Mouse (Mus musculus) ovary, adult 18-20 months (tissue): Measurements from ENCODE around the gene E130218I03Rik.

ENCODE experiments used
- DNase-seq: peaks from one replicate; pipeline ENCODE4 v3.0.0; 2022; ENCODE audit warnings: low spot score, mixed read lengths

E130218I03Rik gene

DNA sequence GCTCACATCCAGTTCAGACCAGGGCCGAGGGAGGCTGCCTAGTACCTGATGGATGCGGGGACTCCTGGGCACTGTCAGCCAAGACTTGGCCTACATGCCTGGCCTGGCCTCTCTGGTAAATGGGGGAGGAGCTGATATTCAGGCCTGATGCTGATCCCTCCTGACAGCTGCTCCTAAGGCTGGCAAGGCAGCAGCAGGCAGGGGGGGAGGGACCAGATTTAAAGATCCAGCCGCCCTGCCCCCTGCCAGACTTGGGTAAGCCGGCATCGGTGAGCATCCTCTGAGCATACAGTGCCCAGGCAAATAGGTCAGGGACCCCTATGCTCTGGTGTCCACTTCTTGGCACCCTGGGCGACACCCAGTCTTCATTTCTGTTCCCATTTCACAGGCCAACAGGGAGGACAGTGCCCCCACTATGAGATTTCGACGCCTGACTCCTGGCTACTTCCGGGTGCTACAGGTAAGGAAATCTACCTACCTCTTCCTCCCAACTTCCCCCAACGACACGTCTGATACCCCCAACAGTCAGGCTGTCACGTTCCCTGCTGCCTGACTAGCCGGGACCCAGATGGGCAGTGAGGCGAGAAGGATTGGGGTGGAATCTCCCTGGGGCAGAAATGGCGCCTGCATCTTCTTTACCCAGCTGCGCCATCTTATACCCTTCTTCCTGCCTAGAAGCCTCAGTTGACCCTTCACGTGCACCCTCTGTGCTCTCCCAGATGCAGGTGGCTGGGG lies at the start of gene E130218I03Rik:
TSS of gene E130218I03Rik (plus strand) at position 147 of the 735 bp plus-strand sequence.
- DNase-seq: no peak

DNA sequence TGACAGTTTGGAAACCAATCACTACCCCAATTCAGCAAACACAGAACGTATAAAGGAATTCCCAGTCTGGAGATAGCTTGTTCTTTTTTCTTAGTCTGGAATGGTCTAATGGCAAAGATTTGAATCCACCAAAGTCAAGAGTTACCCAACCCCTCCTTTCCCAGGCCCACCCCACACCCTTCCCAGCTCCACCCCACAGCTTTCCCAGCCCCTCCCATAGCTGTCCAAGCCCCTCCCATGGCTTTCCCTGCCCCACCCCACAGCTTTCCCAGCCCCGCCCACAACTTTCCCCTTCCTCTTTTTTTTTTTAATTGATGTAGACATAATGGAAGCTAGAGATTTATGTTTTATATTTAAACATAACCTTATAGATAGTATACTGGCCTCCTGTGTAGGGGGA lies 44.1 kb upstream of the E130218I03Rik start:
- DNase-seq: no peak

DNA sequence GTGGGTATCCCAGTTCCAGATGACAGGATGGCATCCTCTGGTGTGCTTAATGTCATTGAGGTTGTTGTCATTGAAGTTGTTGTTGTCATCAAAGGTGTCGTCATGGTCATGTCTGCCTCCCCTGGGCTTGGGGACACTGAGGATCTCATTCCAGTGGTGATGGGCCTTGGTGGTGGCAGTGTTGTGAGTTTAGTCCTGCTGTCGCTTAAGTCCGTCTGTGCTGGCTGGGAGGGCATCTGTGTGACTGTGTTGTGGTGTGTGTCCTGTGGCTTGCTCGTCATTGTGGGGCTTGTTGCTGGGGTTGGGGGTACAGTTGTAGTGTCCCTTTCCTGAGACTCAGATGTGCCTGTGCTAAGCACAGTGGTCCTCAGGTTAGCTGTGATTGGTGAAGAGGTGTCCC lies 40.6 kb upstream of the E130218I03Rik start, which contains the start of gene Gm7534:
TSS of gene Gm7534 (minus strand) at position 101 of the 400 bp plus-strand sequence.
- DNase-seq: no peak

DNA sequence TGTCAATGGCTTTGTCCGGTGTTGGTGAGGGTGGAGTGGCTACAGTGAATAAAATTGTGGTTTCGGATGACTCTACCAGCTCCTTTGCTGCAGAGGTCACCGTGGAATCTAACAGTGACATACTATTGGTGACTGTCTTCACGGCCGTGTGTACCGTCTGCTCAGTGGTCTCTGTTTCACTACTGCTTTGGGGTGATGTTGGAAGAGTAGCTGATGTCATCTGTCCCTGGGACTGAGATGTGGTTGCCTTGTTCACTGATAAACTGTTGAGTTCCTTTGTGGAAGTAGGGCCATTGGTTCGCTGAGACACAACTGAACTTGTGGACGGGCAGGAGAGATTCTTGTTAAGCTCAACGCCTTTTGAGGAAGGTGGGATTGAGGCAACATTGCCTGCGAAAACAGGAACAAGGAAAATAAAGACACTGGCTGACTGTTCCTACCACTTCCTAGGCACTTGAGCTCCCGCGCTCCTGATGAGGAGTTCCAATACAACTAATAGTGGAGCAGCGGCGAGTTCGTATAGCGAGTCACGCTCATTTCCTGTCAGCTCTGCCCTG lies 40.0 kb upstream of the E130218I03Rik start:
- DNase-seq: no peak

DNA sequence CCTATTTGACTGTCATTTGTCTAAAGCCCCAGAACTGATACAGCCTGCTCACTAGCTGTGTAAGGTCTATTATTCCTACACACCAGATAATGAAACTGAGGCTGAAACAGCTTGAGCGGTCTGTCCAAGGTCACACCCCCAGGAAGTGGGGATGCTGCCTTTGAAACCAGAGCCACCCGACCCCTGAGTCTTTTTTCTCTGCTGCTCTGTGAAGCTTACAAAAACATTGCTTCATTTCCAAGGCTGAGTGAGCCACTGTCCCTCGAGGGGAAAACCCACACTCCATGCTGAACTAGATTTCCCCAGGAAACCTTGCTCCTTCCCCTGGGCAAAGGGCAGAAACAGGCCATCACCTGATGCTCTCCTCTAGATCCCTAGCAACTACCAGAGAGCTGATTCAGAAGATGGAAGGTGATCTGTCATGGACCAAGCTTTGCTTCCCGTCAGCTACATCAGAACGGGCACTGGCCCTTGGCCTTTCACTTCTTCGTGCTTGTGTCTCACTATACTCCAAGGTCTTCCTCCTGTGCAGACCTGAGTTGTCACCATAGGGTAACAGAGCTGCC lies 36.9 kb upstream of the E130218I03Rik start:
- no peak for DNase-seq

DNA sequence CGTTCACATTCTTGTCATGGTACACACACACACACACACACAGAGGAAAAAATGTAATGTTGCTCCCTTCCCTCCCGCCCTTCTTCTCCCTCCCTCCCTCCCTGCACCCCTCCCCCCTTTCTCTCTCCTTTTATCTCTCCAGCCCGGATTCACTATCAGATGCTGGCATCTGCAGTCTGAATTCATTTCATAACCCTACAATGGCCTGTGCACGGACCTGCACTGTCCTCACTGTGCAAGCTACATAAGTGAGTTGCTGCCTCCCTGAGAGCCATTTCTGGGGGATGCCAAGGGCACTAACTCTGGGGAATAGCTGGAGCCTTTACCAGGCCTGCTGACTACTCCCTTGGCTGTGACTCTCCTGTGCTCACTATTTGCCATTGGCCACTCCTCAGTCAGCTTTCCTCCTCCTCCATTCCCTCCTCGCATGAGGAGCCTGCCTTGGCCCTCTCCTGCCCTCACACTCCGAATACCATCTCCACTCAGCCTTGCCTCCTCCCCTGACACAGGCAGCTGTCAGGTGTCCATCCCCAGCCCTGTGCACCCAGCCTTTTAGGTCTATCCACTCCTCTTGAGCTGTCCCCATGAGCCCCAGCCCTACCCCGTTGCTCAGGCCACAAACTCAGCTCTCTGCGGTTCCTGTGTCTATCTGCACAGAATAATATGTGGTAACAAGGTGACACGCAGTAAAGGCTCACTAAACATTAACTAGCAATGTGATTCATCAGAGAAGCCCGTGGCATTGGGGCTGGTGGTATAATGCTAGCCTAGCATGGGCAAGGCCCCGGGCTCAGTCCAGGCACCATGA lies 20.5 kb upstream of the E130218I03Rik start:
- DNase-seq: no peak

DNA sequence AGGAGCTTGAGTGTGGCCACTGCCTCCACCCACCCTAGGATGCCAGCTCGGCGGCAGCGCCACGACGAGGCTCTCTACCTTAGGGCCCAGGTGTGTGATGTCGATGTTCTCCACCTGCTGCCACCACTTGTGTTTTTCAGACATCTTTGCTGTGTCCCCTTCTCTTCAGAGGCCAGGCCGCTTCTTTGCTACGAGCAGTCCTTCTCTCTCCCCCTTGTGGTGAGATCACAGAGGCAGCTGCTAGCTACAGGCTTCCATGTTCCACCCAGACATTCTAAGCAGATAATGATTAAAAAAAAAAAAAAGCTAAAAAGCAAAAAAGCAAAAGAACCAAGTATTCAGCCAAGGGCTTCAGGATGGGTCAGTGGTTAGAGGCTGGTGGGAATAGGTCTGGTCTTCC lies 16.3 kb upstream of the E130218I03Rik start, which contains the start of gene Catsper4:
TSS of gene Catsper4 (minus strand) at position 190 of the 400 bp plus-strand sequence.
- DNase-seq: no peak

DNA sequence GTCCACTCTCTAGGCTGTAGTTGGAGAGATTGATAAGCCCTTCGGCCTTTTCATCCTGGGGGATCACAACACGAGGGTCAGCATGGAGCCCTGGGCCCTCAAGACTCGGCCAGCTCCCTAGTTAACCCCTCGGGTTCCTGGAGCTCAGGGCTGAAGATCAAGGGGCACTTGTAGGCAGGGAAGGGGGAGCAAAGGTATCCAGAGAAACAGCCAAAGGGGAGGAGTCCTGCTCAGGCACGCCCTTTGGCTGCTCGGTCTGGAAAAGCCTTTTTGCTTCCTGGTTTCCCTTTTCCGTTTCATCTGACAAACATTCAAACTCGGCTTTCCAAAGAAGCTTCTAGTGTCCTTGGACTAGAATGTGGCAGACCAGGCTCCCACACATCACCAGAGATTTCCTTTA lies 13.0 kb upstream of the E130218I03Rik start:
- DNase-seq: no peak

DNA sequence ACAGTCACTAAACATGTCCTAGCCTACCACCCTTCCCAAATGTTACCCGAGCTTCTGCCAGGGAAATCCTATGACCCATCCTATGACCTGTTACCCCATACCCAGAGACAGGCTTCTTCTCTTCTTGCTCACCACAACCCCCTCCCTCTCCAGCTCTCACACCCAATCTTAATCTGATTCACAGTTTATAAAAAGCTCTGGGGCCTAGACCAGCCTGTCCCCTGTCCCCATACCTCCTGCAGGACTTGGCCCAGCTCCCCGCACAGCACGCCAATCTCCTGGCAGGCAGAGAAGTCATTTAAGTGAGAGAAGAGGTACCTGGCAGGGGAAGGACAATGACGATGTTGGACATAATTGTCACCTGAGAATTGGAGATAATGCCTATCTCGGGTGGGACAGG lies 8.6 kb upstream of the E130218I03Rik start:
- no peak for DNase-seq

DNA sequence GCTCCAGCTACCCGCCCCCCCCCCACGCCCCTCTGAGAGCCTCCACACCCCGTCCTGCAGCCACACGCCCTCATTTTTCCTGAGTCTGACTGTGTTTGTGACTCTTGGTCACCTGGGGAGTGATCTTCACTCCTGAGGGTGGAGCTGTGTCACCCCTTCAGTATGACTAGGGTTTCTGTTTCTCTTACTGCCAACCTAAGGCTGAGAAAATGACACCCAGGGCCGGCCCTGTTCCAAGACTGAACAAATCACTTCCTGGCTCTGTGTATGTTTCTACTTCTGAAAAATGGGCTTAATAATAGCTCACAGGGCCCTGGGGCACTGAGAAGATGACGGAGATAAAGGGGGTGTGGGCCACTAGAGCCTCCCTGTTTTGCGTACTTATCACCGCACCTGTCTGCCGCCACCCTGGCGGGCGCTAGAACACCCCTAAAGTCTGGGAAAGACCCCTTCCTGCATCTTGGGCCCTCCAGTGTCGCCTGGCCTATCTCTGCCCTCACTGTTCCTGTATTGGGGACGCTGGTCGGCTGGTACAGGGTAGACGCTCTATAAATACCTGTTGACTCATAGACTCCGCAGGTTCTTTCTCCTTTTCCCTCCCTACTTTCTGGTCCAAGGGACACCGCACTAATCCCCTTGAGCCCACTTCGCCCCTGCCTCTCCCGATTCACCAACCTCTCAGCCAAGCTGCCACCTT lies 5.7 kb upstream of the E130218I03Rik start:
- DNase-seq: no peak

DNA sequence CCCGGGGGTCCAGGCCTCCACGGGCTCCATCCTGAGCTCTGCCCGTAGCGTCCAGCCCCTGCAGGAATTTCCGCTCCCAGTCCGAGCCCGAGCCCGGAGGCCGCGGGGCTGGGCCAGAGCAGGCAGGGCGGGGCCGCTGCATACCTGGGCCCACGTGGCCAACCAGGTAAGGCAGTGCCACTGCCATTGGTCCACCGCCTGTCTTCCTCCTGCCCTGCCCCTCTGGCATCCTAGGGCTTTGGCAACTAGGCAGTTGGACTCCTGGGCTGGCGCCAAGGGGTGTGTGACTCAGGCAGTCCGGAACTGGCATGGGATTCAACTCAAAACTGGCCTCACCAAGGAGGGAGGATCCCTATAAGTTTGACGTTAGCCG lies 5.2 kb upstream of the E130218I03Rik start, which contains the start of gene Cnksr1:
TSS of gene Cnksr1 (minus strand) at position 121 of the 373 bp plus-strand sequence.
- DNase-seq: peak; percentile 73

DNA sequence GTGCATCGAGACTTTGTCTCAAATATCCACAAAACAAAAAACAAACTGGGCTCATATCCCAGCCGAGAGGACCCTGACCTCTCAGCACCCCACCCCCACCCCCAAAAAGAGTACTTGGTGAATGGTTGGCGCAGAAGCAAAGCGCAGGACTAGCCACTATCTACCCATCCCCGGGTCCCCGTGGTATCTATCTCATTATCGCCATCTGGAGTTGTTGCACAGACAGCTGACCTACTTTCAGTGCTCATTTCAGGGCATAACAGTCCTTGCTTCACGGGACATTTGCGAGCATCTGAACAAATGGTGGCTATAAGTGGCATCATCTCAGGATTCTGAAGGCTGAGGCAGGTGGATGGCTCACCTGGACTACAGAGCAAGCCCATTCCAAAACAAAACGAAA lies 4.8 kb upstream of the E130218I03Rik start:
- no peak for DNase-seq

DNA sequence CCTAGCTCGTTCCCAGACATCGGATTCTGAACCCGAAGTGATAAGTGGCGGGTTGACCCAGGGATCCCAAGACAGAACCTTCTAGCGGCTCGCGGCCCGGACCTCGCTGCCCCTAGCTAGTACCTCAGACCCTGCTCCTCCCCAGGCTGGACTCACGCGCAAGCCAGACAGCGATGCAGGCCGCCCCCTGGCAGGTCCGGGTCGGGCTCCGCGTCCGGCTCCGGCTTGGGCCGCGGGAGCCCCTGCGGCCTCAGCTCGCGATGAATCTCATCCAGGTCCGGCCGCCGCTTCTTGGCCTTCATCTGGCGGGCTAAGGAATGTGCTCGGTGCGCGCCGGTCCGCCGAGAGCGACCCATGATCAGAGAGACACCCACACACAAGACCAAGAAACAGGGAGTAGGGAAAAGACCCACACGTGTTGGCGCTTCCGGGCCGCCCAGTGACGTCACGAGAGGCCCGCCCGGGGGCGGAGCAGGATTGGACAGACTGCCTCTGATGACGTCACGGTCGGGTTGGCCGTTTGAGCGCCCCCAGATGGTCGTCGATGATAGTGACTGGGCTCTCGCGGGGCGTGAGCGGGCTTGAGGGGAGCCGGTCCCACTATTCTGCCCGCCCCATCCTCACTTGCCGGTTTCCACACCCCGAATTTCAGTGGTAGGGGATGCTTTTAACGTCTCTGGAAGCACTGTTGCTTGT lies 1.8 kb downstream of the E130218I03Rik start, which contains the start of gene Zfp593:
TSS of gene Zfp593 (minus strand) at position 445 of the 696 bp plus-strand sequence.
- DNase-seq: peak; percentile 88

DNA sequence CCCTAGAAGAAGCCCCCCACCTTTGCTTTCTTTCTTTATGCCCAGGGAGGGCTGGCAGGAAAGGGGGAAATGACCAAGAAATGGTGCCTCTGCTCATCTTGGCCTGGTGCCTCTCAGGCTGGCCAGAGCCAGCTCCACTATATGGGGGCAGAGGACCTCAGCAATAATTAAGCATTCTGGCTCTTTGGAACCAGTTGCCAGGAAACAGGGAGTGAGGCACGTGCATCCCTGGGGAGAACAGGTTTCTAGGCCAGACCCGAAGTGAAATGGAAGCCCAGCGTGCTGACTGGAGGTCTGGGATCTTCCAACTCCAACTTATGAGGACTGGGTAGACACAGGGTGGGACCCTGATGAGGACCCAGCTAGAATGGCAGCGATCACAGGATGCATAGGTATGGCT lies 2.8 kb downstream of the E130218I03Rik start:
- no peak for DNase-seq

DNA sequence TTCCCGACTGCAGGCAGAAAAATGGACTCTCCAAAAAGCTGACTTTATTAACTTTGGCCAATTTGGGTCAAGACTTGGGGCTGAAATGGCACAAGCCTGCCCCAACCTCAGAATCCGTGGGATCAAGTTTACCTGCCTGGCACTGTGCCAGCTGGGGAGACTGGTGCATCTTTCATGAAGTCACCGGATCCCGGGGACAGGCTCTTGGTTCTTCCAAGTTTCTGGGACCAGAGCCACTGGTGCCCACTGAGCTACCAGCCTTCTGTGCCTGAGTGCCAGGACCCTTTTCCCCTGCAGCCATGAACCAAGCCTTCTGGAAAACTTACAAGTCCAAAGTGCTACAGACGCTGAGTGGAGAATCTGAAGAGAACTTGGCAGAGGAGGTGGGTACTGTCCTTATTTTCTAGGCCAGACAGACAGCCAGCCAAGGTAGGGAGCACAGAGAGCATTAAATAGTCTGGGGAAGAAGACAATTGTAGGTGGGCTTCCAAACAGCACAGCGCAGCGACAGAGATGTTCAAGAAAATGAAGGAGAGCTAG lies 3.3 kb downstream of the E130218I03Rik start, which contains the start of gene Gm30191:
TSS of gene Gm30191 (plus strand) at position 217 of the 540 bp plus-strand sequence.
- DNase-seq: no peak

DNA sequence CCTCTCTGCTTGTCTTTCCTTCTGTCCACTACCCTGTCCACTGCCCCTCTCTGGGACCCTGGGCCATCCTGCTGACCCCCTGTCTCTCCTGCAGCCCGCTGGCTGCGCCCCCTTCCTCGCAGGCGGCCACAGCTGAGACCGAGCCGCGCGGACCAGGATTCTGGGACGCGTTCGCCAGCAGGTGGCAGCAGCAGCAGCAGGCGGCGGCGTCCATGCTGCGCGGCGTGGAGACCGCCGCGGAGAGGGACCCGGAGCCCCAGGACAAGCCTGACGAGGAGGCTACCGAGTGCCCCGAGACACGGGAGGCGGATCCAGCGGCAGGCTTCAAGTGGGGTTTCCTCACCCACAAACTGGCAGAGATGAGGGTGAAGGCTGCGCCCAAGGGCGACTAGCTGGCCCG lies 6.2 kb downstream of the E130218I03Rik start:
- no peak for DNase-seq

DNA sequence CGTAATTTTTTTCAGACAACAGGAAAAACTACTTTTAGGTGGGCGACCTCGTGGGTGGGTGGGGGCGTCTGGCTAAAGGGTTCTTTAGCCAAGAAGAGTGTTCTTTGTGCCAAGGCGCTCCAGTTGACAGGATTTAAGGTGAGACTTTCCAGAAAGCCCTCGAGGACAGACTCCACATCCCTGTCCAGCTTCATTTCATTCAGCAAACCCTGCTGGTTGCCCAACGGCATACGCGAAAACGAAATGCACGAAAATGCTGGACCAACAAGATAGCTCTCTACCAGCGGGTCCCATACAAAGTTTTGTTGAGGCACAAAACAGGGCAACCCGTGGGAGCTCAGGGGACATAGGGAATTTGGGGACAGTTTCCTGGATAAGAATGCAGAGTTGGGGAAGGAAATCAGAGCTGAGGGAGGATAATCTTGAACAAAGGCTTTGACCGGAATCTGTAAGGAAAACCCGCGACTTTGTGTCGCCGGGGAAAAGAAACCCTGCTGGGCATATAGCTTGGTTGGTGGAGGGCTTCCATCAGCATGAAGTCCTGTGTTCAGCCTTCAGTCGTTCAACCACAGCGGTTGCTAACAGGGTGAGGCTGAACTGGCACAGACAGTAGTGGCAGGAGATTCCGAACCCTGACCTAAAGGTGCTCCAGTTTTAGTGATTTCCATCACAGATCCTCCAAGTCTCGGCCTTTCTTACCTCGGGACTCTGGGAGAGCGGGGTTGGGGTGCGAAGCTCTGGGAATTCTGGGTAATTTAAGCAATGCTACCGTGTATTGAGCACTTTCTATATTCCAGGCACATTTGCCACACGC lies 6.9 kb downstream of the E130218I03Rik start:
- DNase-seq: no peak

DNA sequence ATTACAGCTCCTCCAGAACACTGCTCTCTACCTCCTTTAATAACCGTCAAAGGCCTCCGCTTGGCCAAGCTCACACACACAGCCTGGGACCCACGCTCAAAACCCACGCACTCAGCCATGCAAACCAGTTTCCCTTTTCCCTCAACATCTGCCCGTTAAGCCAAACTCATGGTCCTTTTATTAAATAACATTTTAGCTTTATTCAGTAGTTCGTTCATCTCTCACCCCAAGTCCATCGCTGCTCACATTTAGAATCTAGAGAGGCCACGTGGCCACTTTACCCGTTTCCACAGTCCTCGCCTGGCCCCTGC lies 7.4 kb downstream of the E130218I03Rik start:
- DNase-seq: no peak

DNA sequence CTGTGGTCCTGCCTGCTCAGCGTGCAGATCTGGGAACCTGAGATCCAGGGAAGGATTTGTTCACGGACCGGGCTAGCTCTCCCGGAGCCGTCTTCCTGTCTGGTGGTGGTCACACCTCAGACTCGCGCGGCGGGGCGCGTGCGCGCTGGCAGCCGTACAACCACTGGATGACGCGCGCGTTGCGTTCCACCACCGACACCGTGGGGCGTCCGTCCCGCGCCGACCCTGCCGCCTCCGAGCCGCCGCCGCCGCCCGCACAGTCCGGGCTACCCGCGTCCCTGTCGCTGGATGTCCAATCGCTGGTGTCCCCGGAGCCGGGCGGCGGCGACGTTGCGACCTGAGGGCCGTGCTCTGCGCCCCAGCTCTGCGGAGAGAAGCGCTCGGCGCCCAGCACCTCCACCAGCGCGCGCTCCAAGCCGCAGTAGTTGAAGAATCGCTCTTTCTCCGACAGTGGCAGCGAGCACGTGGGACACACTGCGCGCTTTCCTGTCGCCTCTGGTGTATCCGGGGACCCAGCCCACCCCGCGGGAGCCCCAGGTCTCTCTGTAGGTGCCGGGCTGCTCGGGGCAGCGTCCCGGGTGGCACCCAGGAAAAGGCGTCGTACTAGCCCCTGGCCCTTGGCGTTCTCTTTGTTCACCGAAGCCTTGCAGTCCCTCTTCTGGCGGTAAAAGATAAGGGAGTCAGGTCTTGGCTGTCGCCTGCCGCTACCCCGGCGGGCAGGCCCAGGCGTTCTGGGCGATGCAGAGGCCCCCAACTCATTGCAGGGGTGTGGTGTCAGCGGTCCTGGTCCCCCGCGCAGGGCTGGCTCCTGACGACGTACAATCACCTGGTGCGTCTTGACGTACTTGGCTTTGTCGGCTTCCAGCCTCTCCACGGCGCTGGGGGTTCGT lies 8.0 kb downstream of the E130218I03Rik start:
- DNase-seq: no peak
